Mouse (Mus musculus) liver, embryonic 15.5 days (tissue): Measurements from ENCODE around the gene Olfr832. TPM values are rescaled to one million over a fixed set of nuclear protein-coding genes. Genes with fewer than 3 reads are reported as not detected.
"Not testable (repeated sequence)": the region's sequence is repeated elsewhere in the genome, so short reads cannot be mapped to it uniquely, and the experiment has no call there.

ENCODE experiments used
- ATAC-seq: fragments of 200-750 bp; cut with Nextera tagmentation; 2 replicates; pipeline ENCODE4 v1.8.0; 2017; ENCODE audit warnings: moderate number of reproducible peaks, mild to moderate bottlenecking, moderate library complexity; ENCODE audit not compliant: insufficient read depth
- H3K27ac ChIP-seq: fragments of 300-500 bp; sonication (generic); replicated peaks from 2 replicates; pipeline ENCODE4 v1.5.1; 2015; ENCODE audit warnings: mild to moderate bottlenecking, inconsistent platforms
- H3K27me3 ChIP-seq: fragments of 300-500 bp; sonication (generic); 2 replicates; pipeline ENCODE4 v1.6.1; 2015; ENCODE audit warnings: mild to moderate bottlenecking, inconsistent platforms
- H3K36me3 ChIP-seq: fragments of 300-500 bp; sonication (generic); replicated peaks from 2 replicates; pipeline ENCODE4 v1.6.1; 2015; ENCODE audit warnings: moderate library complexity, mild to moderate bottlenecking, inconsistent platforms
- H3K4me1 ChIP-seq: fragments of 300-500 bp; sonication (generic); replicated peaks from 2 replicates; pipeline ENCODE4 v1.6.1; 2015; ENCODE audit warnings: inconsistent platforms
- H3K4me2 ChIP-seq: fragments of 300-500 bp; sonication (generic); 2 replicates; pipeline ENCODE4 v1.6.1; 2015; ENCODE audit warnings: moderate library complexity, mild to moderate bottlenecking, inconsistent platforms
- H3K4me3 ChIP-seq: fragments of 300-500 bp; sonication (generic); replicated peaks from 2 replicates; pipeline ENCODE4 v1.5.1; 2015; ENCODE audit warnings: mild to moderate bottlenecking, inconsistent platforms
- H3K9ac ChIP-seq: fragments of 300-500 bp; sonication (generic); 2 replicates; pipeline ENCODE4 v1.6.1; 2015; ENCODE audit warnings: moderate library complexity, mild to moderate bottlenecking, inconsistent platforms
- H3K9me3 ChIP-seq: fragments of 300-500 bp; sonication (generic); replicated peaks from 2 replicates; pipeline ENCODE4 v1.6.1; 2016; ENCODE audit warnings: inconsistent platforms
- WGBS: fragments of 180-500 bp; shearing (Covaris S2); methylation state at CpG from one replicate; pipeline ENCODE4 v1.1.7; 2015; ENCODE audit warnings: mixed read lengths; ENCODE audit not compliant: insufficient replicate concordance; 5-methylcytosine and 5-hydroxymethylcytosine counted together
- polyA plus RNA-seq: library from polyadenylated mRNA; unstranded; fragments of >200 nt; fragmentation: Nextera tagmentation; extraction: Ambion mirVana; gene quantifications from 2 replicates; pipeline ENCODE4 v1.2.1, GENCODE M21; 2015

Gene Olfr832
- not detected in 2 replicates for polyA plus RNA-seq

DNA sequence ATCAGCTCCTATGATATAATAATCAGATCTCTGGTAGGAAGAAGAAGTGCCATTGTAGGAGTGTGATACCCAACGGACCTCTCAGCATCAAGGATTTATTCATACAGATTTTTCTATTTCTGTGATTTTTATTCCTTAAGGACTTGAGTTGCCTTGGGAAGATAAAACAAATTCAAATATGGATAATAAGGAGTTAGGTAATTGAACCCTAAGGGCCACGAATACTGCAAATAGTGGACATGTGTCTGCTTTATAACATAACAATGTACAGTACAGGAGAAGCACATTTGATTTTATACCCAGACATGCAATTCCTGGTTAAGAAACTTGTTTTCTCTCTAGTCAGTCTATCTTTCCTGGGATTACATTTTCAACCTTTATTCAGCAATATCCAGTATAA is at the start of gene Olfr832:
Olfr832 (plus strand) TSS at position 301 of the 400 bp plus-strand sequence.
- not testable (repeated sequence) for H3K36me3 ChIP-seq, ATAC-seq, H3K27ac ChIP-seq, H3K9ac ChIP-seq, H3K27me3 ChIP-seq, H3K4me3 ChIP-seq, H3K9me3 ChIP-seq, H3K4me2 ChIP-seq, H3K4me1 ChIP-seq
- WGBS: 51% methylated on average over 2 of the region's 2 CpGs

GRCm38 (mm10) chr9:18907699-18908098 is 29.2 kb upstream of the Olfr832 start:
- H3K27me3 ChIP-seq, H3K27ac ChIP-seq, H3K36me3 ChIP-seq, H3K4me2 ChIP-seq, H3K4me3 ChIP-seq, H3K9ac ChIP-seq, H3K9me3 ChIP-seq, H3K4me1 ChIP-seq, ATAC-seq: not testable (repeated sequence)
- 53% methylated on average over 2 of the region's 2 CpGs for WGBS

- H3K4me3 ChIP-seq, H3K27ac ChIP-seq, H3K4me2 ChIP-seq, H3K27me3 ChIP-seq, H3K9ac ChIP-seq, H3K36me3 ChIP-seq, ATAC-seq, H3K9me3 ChIP-seq, H3K4me1 ChIP-seq: not testable (repeated sequence)
- 66% methylated on average over 16 of the region's 16 CpGs for WGBS
Observed at GRCm38 (mm10) chr9:18927921-18928320, 9.0 kb upstream of the Olfr832 start.

DNA sequence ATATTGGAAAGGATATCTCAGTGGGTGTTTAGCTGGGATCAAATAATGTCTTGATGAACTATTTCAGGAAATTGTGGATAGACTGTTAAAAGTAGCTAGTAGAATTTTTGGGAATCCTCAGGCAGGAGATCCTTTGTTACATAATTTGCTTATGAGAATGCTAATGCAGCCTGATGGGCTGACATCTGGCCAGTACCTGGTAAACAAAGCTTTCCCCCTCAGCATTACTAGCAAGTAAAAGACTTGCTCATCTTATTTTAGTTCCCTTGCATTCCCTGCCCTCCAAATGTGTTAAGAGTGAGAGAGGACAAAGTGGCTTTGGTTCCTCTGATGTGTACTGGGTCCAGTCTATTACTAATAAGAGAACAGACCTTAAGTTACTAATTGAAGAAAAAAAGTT is 25.1 kb downstream of the Olfr832 start:
- Histone ChIP-seq H3K9me3 (no peaks in the 10 kb centered on the region), H3K9ac (no peak overlapping the region), H3K27ac (no peak overlapping the region), H3K4me1 (no peaks in the 10 kb centered on the region), H3K4me3 (no peak overlapping the region), H3K27me3 (no peaks in the 10 kb centered on the region), H3K4me2 (no peak overlapping the region), H3K36me3 (no peaks in the 10 kb centered on the region)
- no peak for ATAC-seq

DNA sequence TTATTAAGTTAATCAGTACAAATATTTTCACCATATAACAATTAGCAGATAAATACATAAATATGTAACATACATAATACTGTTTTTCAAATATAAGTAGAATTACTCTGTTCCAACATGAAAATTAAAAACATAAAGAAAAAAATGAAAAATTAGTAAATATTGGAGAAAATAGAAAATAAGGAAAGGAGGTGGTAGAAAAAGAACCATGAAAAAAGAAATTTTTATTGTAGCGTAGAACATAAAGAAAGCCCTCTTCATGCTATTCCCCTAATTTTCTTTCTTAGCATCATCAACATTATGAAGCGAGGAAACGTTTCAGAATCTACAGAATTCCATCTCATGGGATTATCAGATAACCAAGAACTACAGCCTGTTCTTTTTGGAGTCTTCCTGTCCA is 50.8 kb downstream of the Olfr832 start, which contains the start of gene Olfr834:
Olfr834 (plus strand) TSS at position 301 of the 400 bp plus-strand sequence.
- Histone ChIP-seq H3K9me3 (no peaks in the 10 kb centered on the region), H3K4me1 (no peaks in the 10 kb centered on the region), H3K36me3 (no peaks in the 10 kb centered on the region), H3K27ac (no peak within 1 kb of the TSS), H3K9ac (no peak within 1 kb of the TSS), H3K4me3 (no peak within 1 kb of the TSS), H3K27me3 (no peaks in the 10 kb centered on the region), H3K4me2 (no peak within 1 kb of the TSS)
- WGBS: 61% methylated on average over 3 of the region's 3 CpGs
- no peak for ATAC-seq

Other genes with a start within 250 kb of the Olfr832 start
- not detected in 2 replicates for gene Olfr24, start 173.1 kb upstream of the Olfr832 start, polyA plus RNA-seq
- not detected in 2 replicates for gene Olfr828, start 117.6 kb upstream of the Olfr832 start, polyA plus RNA-seq
- gene Olfr829, start 82.2 kb upstream of the Olfr832 start, polyA plus RNA-seq: not detected in 2 replicates
- not detected in 2 replicates for gene Olfr830, start 62.4 kb upstream of the Olfr832 start, polyA plus RNA-seq
- not detected in 2 replicates for gene Olfr834, start 50.9 kb downstream of the Olfr832 start, polyA plus RNA-seq
- not detected in 2 replicates for gene Olfr835, start 95.6 kb downstream of the Olfr832 start, polyA plus RNA-seq
- not detected in 2 replicates for gene Olfr836, start 183.3 kb downstream of the Olfr832 start, polyA plus RNA-seq
- gene Olfr837, start 199.2 kb downstream of the Olfr832 start, polyA plus RNA-seq: not detected in 2 replicates
- gene Olfr839-ps1, start 240.2 kb downstream of the Olfr832 start, polyA plus RNA-seq: not detected in 2 replicates